Mouse (Mus musculus): Measurements from ENCODE around the gene Mrps18c. TPM values are rescaled to one million over a fixed set of nuclear protein-coding genes. Genes with fewer than 3 reads are reported as not detected.

Gene Mrps18c
- total and polyA plus RNA-seq, 3 experiments, result 135 TPM; not detected in 1

- Histone ChIP-seq H3K4me1 (ENCODE audit: control insufficient read depth in 1 of 2, insufficient read depth in 2 of 2, low read length in 2 of 2) (no peaks in the 10 kb centered on the region), H3K9me3 (replicated peaks; ENCODE audit: insufficient read depth, low read length) (no peaks in the 10 kb centered on the region), H3K4me3 (ENCODE audit: control insufficient read depth in 1 of 2, insufficient read depth in 1 of 2, low read depth in 2 of 2, low read length in 2 of 2) (no peak overlapping the region), H3K36me3 (ENCODE audit: control insufficient read depth in 1 of 2, insufficient read depth in 2 of 2, low read length in 2 of 2) (peaks cover 0 to 27% of the 10 kb centered on the region in 2 experiments; a peak in 2 of 4 replicates), H3K27ac (ENCODE audit: control insufficient read depth, low read depth, low read length) (no peak overlapping the region), H3K27me3 (ENCODE audit: control insufficient read depth in 1 of 2, insufficient read depth in 2 of 2, low read length in 2 of 2) (no peaks in the 10 kb centered on the region), H3K9ac (ENCODE audit: control insufficient read depth, low read depth, low read length, poor library complexity, severe bottlenecking) (no peak overlapping the region), H3K79me2 (ENCODE audit: control insufficient read depth, insufficient read depth, low read length, poor library complexity) (no peaks in the 10 kb centered on the region)
- DNase-seq (ENCODE audit: low read depth, low spot score), result no peak
- no peak for TF ChIP-seq MYC (IDR thresholded peaks at IDR 0.05; ENCODE audit: low read depth, low read length)
- no peak for TF ChIP-seq RCOR1 (IDR thresholded peaks at IDR 0.05; ENCODE audit: low read depth, low read length)
- no peak for TF ChIP-seq NRF1 (IDR thresholded peaks at IDR 0.05; ENCODE audit: insufficient read depth, low read depth, low read length, poor library complexity, severe bottlenecking)
- no peak for TF ChIP-seq SIN3A (IDR thresholded peaks at IDR 0.05; ENCODE audit: low read length)
- no peak for TF ChIP-seq UBTF (IDR thresholded peaks at IDR 0.05; ENCODE audit: borderline replicate concordance, insufficient read depth, low read depth, low read length)
- TF ChIP-seq USF1 (IDR thresholded peaks at IDR 0.05; ENCODE audit: low read depth, low read length), result no peak
- TF ChIP-seq HCFC1 (IDR thresholded peaks at IDR 0.05; ENCODE audit: low read depth, low read length), result no peak
- no peak for TF ChIP-seq KAT2A (conservative IDR thresholded peaks at IDR 0.05; ENCODE audit: low read depth, low read length)
- no peak for TF ChIP-seq CHD2 (IDR thresholded peaks at IDR 0.05; ENCODE audit: low read length)
- TF ChIP-seq GATA1 (IDR thresholded peaks at IDR 0.05; ENCODE audit: low read depth, low read length), result no peak
Measured at GRCm38 (mm10) chr5:100776900-100777299, 21.5 kb upstream of the Mrps18c start.

DNA sequence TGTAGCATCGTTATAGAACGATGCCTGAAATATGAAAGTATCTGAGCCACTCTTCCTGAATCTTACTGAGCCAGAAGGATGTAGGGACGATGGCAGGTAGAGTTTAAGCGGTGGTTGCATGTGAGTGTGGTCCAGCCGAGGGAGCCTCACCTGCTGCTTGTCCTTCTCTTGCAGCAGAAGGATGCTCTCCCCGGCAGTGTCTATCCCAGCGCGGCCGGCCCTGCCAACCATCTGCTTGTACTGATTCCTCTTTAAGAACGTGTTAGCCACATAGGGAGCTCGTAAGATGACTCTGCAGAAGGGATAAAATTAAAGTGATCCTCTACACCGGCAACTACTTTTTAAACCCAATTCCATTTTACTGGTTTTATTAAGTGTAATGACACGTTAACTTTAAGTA lies 19.4 kb upstream of the Mrps18c start:
- Histone ChIP-seq H3K27me3 (ENCODE audit: control insufficient read depth in 1 of 2, insufficient read depth in 2 of 2, low read length in 2 of 2) (no peaks in the 10 kb centered on the region), H3K79me2 (ENCODE audit: control insufficient read depth, insufficient read depth, low read length, poor library complexity) (no peaks in the 10 kb centered on the region), H3K36me3 (ENCODE audit: control insufficient read depth in 1 of 2, insufficient read depth in 2 of 2, low read length in 2 of 2) (peaks cover 0 to 30% of the 10 kb centered on the region in 2 experiments; a peak in 2 of 4 replicates), H3K27ac (ENCODE audit: control insufficient read depth, low read depth, low read length) (no peak overlapping the region), H3K4me3 (ENCODE audit: control insufficient read depth in 1 of 2, insufficient read depth in 1 of 2, low read depth in 2 of 2, low read length in 2 of 2) (no peak overlapping the region), H3K9ac (ENCODE audit: control insufficient read depth, low read depth, low read length, poor library complexity, severe bottlenecking) (no peak overlapping the region), H3K9me3 (replicated peaks; ENCODE audit: insufficient read depth, low read length) (no peaks in the 10 kb centered on the region), H3K4me1 (ENCODE audit: control insufficient read depth in 1 of 2, insufficient read depth in 2 of 2, low read length in 2 of 2) (no peaks in the 10 kb centered on the region)
- DNase-seq (ENCODE audit: low read depth, low spot score), result no peak
- no peak for TF ChIP-seq CTCF (IDR thresholded peaks at IDR 0.05 in 2 of 3, conservative IDR thresholded peaks at IDR 0.05 in 1 of 3; ENCODE audit: control insufficient read depth in 1 of 3, insufficient read depth in 1 of 3, low read depth in 2 of 3, low read length in 3 of 3, poor library complexity in 1 of 3, severe bottlenecking in 1 of 3)
- TF ChIP-seq ZC3H11A (IDR thresholded peaks at IDR 0.05; ENCODE audit: low read depth, low read length), result no peak
- no peak for TF ChIP-seq EP300 (IDR thresholded peaks at IDR 0.05; ENCODE audit: low read depth in 1 of 2, low read length in 2 of 2)
- no peak for TF ChIP-seq MAZ (IDR thresholded peaks at IDR 0.05; ENCODE audit: low read depth, low read length)
- no peak for TF ChIP-seq MYC (IDR thresholded peaks at IDR 0.05; ENCODE audit: low read depth, low read length)
- TF ChIP-seq POLR2A (IDR thresholded peaks at IDR 0.05; ENCODE audit: control insufficient read depth in 1 of 2, insufficient read depth in 1 of 2, low read depth in 1 of 2, low read length in 2 of 2, poor library complexity in 1 of 2), result no peak
- TF ChIP-seq CHD1 (IDR thresholded peaks at IDR 0.05; ENCODE audit: low read depth, low read length), result no peak
- TF ChIP-seq JUND (IDR thresholded peaks at IDR 0.05; ENCODE audit: low read depth, low read length), result no peak
- TF ChIP-seq ZNF384 (IDR thresholded peaks at IDR 0.05; ENCODE audit: low read depth, low read length), result no peak
- TF ChIP-seq ZKSCAN1 (IDR thresholded peaks at IDR 0.05; ENCODE audit: low read depth, low read length), result no peak
- no peak for TF ChIP-seq TBP (IDR thresholded peaks at IDR 0.05; ENCODE audit: low read depth, low read length)
- TF ChIP-seq KAT2A (conservative IDR thresholded peaks at IDR 0.05; ENCODE audit: low read depth, low read length), result no peak
- no peak for TF ChIP-seq MEF2A (IDR thresholded peaks at IDR 0.05; ENCODE audit: extremely low read depth, insufficient replicate concordance, low read depth, low read length, poor library complexity, severe bottlenecking)
- TF ChIP-seq ETS1 (IDR thresholded peaks at IDR 0.05; ENCODE audit: low read depth, low read length), result no peak
- TF ChIP-seq POLR2AphosphoS2 (IDR thresholded peaks at IDR 0.05; ENCODE audit: low read length), result no peak
- no peak for TF ChIP-seq POLR2AphosphoS5 (IDR thresholded peaks at IDR 0.05; ENCODE audit: borderline replicate concordance, low read depth, low read length)
- no peak for TF ChIP-seq BHLHE40 (IDR thresholded peaks at IDR 0.05; ENCODE audit: borderline replicate concordance, low read depth, low read length)

Measured in MEL (cell line).